Mouse (Mus musculus): ENCODE data around the gene Tbcd.

The Tbcd gene

GRCm38 (mm10) chr11:121451753-121452635 lies at the start of gene Tbcd:
TSS of gene Tbcd (plus strand) at chr11:121451949.
- peak; percentile 92 to 95 for DNase-seq

GRCm38 (mm10) chr11:121407366-121408155 lies 44.2 kb upstream of the Tbcd start:
- DNase-seq: no peak

GRCm38 (mm10) chr11:121414762-121415161 lies 37.0 kb upstream of the Tbcd start:
- DNase-seq: no peak

GRCm38 (mm10) chr11:121415351-121415750 lies 36.4 kb upstream of the Tbcd start:
- no peak for DNase-seq

- DNase-seq: no peak
Measured at GRCm38 (mm10) chr11:121417971-121418370, 33.8 kb upstream of the Tbcd start.

- no peak for DNase-seq
Measured at GRCm38 (mm10) chr11:121418932-121419331, 32.8 kb upstream of the Tbcd start.

GRCm38 (mm10) chr11:121420379-121420778 lies 31.4 kb upstream of the Tbcd start:
- no peak for DNase-seq

GRCm38 (mm10) chr11:121420830-121421552 lies 30.8 kb upstream of the Tbcd start, which contains the start of gene Fn3krp:
TSS of gene Fn3krp (plus strand) at chr11:121421401.
- DNase-seq: peak; percentile 100

GRCm38 (mm10) chr11:121421553-121422173 lies 30.1 kb upstream of the Tbcd start:
- DNase-seq: no peak

GRCm38 (mm10) chr11:121433397-121433796 lies 18.4 kb upstream of the Tbcd start:
- no peak for DNase-seq

- peak; percentile 97 for DNase-seq
Measured at GRCm38 (mm10) chr11:121434156-121435155, 17.3 kb upstream of the Tbcd start, which contains the start of gene Fn3k. TSS of gene Fn3k (plus strand) at chr11:121434913.

GRCm38 (mm10) chr11:121437236-121437635 lies 14.5 kb upstream of the Tbcd start:
- DNase-seq: no peak

- DNase-seq: peak; percentile 49 to 79
Measured at GRCm38 (mm10) chr11:121439686-121440292, 12.0 kb upstream of the Tbcd start.

GRCm38 (mm10) chr11:121441653-121442052 lies 10.1 kb upstream of the Tbcd start:
- no peak for DNase-seq

GRCm38 (mm10) chr11:121442076-121442475 lies 9.7 kb upstream of the Tbcd start:
- no peak for DNase-seq

GRCm38 (mm10) chr11:121451216-121451726 lies 478 bp upstream of the Tbcd start:
- DNase-seq: peak in 1 of 2 experiments; percentile 10

- no peak for DNase-seq
Measured at GRCm38 (mm10) chr11:121457874-121458273, 6.1 kb downstream of the Tbcd start.

GRCm38 (mm10) chr11:121467408-121467807 lies 15.7 kb downstream of the Tbcd start:
- no peak for DNase-seq

- no peak for DNase-seq
Measured at GRCm38 (mm10) chr11:121474831-121475230, 23.1 kb downstream of the Tbcd start.

GRCm38 (mm10) chr11:121475699-121476415 lies 24.1 kb downstream of the Tbcd start:
- peak; percentile 79 to 84 for DNase-seq
